Mouse (Mus musculus) intestine, embryonic 15.5 days (tissue): ENCODE results near the gene Asic3. TPM values are rescaled to one million over a fixed set of nuclear protein-coding genes. Genes with fewer than 3 reads are reported as not detected.
A peak's percentile ranks its signal among the peaks of the same experiment; 100 is the strongest.

Experiments used
- ATAC-seq: fragments of 200-750 bp; cut with Nextera tagmentation; 2 replicates; pipeline ENCODE4 v1.8.0; 2017; ENCODE audit warnings: moderate TSS enrichment, moderate library complexity
- H3K27ac ChIP-seq: fragments of 300-500 bp; sonication (generic); 2 replicates; pipeline ENCODE4 v1.5.1; 2015; ENCODE audit warnings: mild to moderate bottlenecking, inconsistent platforms
- H3K27me3 ChIP-seq: fragments of 300-500 bp; sonication (generic); replicated peaks from 2 replicates; pipeline ENCODE4 v1.6.1; 2015; ENCODE audit warnings: inconsistent platforms
- H3K36me3 ChIP-seq: fragments of 300-500 bp; sonication (generic); 2 replicates; pipeline ENCODE4 v1.6.1; 2015; ENCODE audit warnings: inconsistent platforms
- H3K4me1 ChIP-seq: fragments of 300-500 bp; sonication (generic); replicated peaks from 2 replicates; pipeline ENCODE4 v1.6.1; 2015; ENCODE audit warnings: inconsistent platforms
- H3K4me2 ChIP-seq: fragments of 300-500 bp; sonication (generic); replicated peaks from 2 replicates; pipeline ENCODE4 v1.6.1; 2015; ENCODE audit warnings: mild to moderate bottlenecking, inconsistent platforms
- H3K4me3 ChIP-seq: fragments of 300-500 bp; sonication (generic); replicated peaks from 2 replicates; pipeline ENCODE4 v1.5.1; 2015; ENCODE audit warnings: inconsistent platforms
- H3K9ac ChIP-seq: fragments of 300-500 bp; sonication (generic); 2 replicates; pipeline ENCODE4 v1.6.1; 2015; ENCODE audit warnings: inconsistent platforms
- H3K9me3 ChIP-seq: fragments of 300-500 bp; sonication (generic); 2 replicates; pipeline ENCODE4 v1.6.1; 2016; ENCODE audit warnings: inconsistent platforms
- WGBS: fragments of 180-500 bp; shearing (Covaris S2); methylation state at CpG from one replicate; pipeline ENCODE4 v1.1.7; 2015; 5-methylcytosine and 5-hydroxymethylcytosine counted together
- polyA plus RNA-seq: library from polyadenylated mRNA; unstranded; fragments of >200 nt; fragmentation: Nextera tagmentation; extraction: Ambion mirVana; gene quantifications from 2 replicates; pipeline ENCODE4 v1.2.1, GENCODE M21; 2015

Gene Asic3
- polyA plus RNA-seq, 1 experiment from 2014 or later: 0.14 TPM

- no peak for ATAC-seq
- WGBS: 56% methylated on average over 4 of the region's 4 CpGs
- Histone ChIP-seq H3K27ac (no peak overlapping the region), H3K4me3 (no peak overlapping the region), H3K4me1 (peaks cover 9% of the 10 kb centered on the region), H3K36me3 (no peaks in the 10 kb centered on the region), H3K27me3 (no peaks in the 10 kb centered on the region), H3K9ac (no peak overlapping the region), H3K9me3 (no peaks in the 10 kb centered on the region), H3K4me2 (no peak overlapping the region)
Observed at GRCm38 (mm10) chr5:24379501-24379900, 33.7 kb upstream of the Asic3 start.

- ATAC-seq: no peak
- no peaks in the 10 kb centered on the region for H3K36me3 ChIP-seq
- H3K27ac ChIP-seq: no peak overlapping the region
- no peak overlapping the region for H3K9ac ChIP-seq
- 84% methylated on average over 4 of the region's 4 CpGs for WGBS
- no peak overlapping the region for H3K4me2 ChIP-seq
- no peaks in the 10 kb centered on the region for H3K27me3 ChIP-seq
- no peaks in the 10 kb centered on the region for H3K9me3 ChIP-seq
- peaks cover 9% of the 10 kb centered on the region for H3K4me1 ChIP-seq
- no peak overlapping the region for H3K4me3 ChIP-seq
Observed at GRCm38 (mm10) chr5:24380499-24380898, 32.7 kb upstream of the Asic3 start.

GRCm38 (mm10) chr5:24381486-24381885, 31.7 kb upstream of the Asic3 start:
- Histone ChIP-seq H3K4me3 (no peak overlapping the region), H3K27me3 (0 out of 2 replicates have a peak, but pooled peaks cover 7% of the 10 kb centered on the region), H3K27ac (no peak overlapping the region), H3K9me3 (no peaks in the 10 kb centered on the region), H3K4me1 (peaks cover 9% of the 10 kb centered on the region), H3K36me3 (no peaks in the 10 kb centered on the region), H3K4me2 (no peak overlapping the region), H3K9ac (no peak overlapping the region)
- no peak for ATAC-seq
- WGBS: 67% methylated on average over 6 of the region's 6 CpGs

GRCm38 (mm10) chr5:24381988-24382387, 31.2 kb upstream of the Asic3 start:
- 65% methylated on average over 2 of the region's 2 CpGs for WGBS
- H3K4me1 ChIP-seq: peaks cover 12% of the 10 kb centered on the region
- ATAC-seq: no peak
- 0 out of 2 replicates have a peak, but pooled peaks cover 12% of the 10 kb centered on the region for H3K27me3 ChIP-seq
- H3K9ac ChIP-seq: no peak overlapping the region
- no peak overlapping the region for H3K27ac ChIP-seq
- H3K4me3 ChIP-seq: no peak overlapping the region
- H3K4me2 ChIP-seq: no peak overlapping the region
- H3K36me3 ChIP-seq: no peaks in the 10 kb centered on the region
- H3K9me3 ChIP-seq: no peaks in the 10 kb centered on the region

- 2% methylated on average over 34 of the region's 34 CpGs for WGBS
- peak; percentile 90 for ATAC-seq
- H3K27me3 ChIP-seq: 0 out of 2 replicates have a peak, but pooled peaks cover 17% of the 10 kb centered on the region
- peak overlapping the region; percentile 81 for H3K4me2 ChIP-seq
- H3K4me3 ChIP-seq: peak overlapping the region; percentile 33
- H3K9me3 ChIP-seq: no peaks in the 10 kb centered on the region
- H3K36me3 ChIP-seq: no peaks in the 10 kb centered on the region
- H3K27ac ChIP-seq: no peak overlapping the region
- H3K4me1 ChIP-seq: peaks cover 24% of the 10 kb centered on the region
- H3K9ac ChIP-seq: peak overlapping the region; percentile 24
Observed at GRCm38 (mm10) chr5:24383026-24383859, 29.9 kb upstream of the Asic3 start.

- Histone ChIP-seq H3K4me3 (no peak overlapping the region), H3K9me3 (no peaks in the 10 kb centered on the region), H3K36me3 (no peaks in the 10 kb centered on the region), H3K9ac (no peak overlapping the region), H3K27me3 (0 out of 2 replicates have a peak, but pooled peaks cover 18% of the 10 kb centered on the region), H3K27ac (no peak overlapping the region), H3K4me1 (peaks cover 30% of the 10 kb centered on the region), H3K4me2 (no peak overlapping the region)
- WGBS: 55% methylated on average over 6 of the region's 6 CpGs
- no peak for ATAC-seq
Observed at GRCm38 (mm10) chr5:24384407-24384806, 28.8 kb upstream of the Asic3 start.

GRCm38 (mm10) chr5:24385374-24385773, 27.8 kb upstream of the Asic3 start:
- H3K27ac ChIP-seq: no peak overlapping the region
- H3K27me3 ChIP-seq: 0 out of 2 replicates have a peak, but pooled peaks cover 18% of the 10 kb centered on the region
- H3K4me2 ChIP-seq: no peak overlapping the region
- H3K9me3 ChIP-seq: no peaks in the 10 kb centered on the region
- no peak overlapping the region for H3K9ac ChIP-seq
- WGBS: 91% methylated on average over 5 of the region's 5 CpGs
- peaks cover 34% of the 10 kb centered on the region for H3K4me1 ChIP-seq
- H3K36me3 ChIP-seq: no peaks in the 10 kb centered on the region
- no peak for ATAC-seq
- no peak overlapping the region for H3K4me3 ChIP-seq

- Histone ChIP-seq H3K9ac (no peak overlapping the region), H3K4me2 (no peak overlapping the region), H3K4me1 (peaks cover 34% of the 10 kb centered on the region), H3K9me3 (no peaks in the 10 kb centered on the region), H3K36me3 (no peaks in the 10 kb centered on the region), H3K4me3 (no peak overlapping the region), H3K27me3 (0 out of 2 replicates have a peak, but pooled peaks cover 18% of the 10 kb centered on the region), H3K27ac (no peak overlapping the region)
- 90% methylated on average over 10 of the region's 10 CpGs for WGBS
- no peak for ATAC-seq
Observed at GRCm38 (mm10) chr5:24385887-24386550, 27.2 kb upstream of the Asic3 start.

GRCm38 (mm10) chr5:24387264-24388241, 25.6 kb upstream of the Asic3 start:
- Histone ChIP-seq H3K4me3 (peak overlapping the region; percentile 49), H3K9me3 (no peaks in the 10 kb centered on the region), H3K36me3 (no peaks in the 10 kb centered on the region), H3K27ac (0 out of 2 replicates have a peak overlapping the region, but pooled peaks have one; percentile 27), H3K4me2 (peak overlapping the region; percentile 99), H3K27me3 (0 out of 2 replicates have a peak, but pooled peaks cover 18% of the 10 kb centered on the region), H3K4me1 (peaks cover 34% of the 10 kb centered on the region), H3K9ac (peak overlapping the region; percentile 60)
- peak; percentile 34 for ATAC-seq
- WGBS: under 1% methylated on average over 73 of the region's 73 CpGs

- 0 out of 2 replicates have a peak overlapping the region, but pooled peaks have one; percentile 27 for H3K27ac ChIP-seq
- peak overlapping the region; percentile 60 for H3K9ac ChIP-seq
- H3K4me1 ChIP-seq: peaks cover 36% of the 10 kb centered on the region
- 28% methylated on average over 26 of the region's 26 CpGs for WGBS
- H3K4me2 ChIP-seq: peak overlapping the region; percentile 99
- no peak; the same call in 1 of the 2 replicates for ATAC-seq
- 0 out of 2 replicates have a peak, but pooled peaks cover 18% of the 10 kb centered on the region for H3K27me3 ChIP-seq
- peak overlapping the region; percentile 49 for H3K4me3 ChIP-seq
- no peaks in the 10 kb centered on the region for H3K36me3 ChIP-seq
- H3K9me3 ChIP-seq: no peaks in the 10 kb centered on the region
Observed at GRCm38 (mm10) chr5:24388246-24388915, 24.8 kb upstream of the Asic3 start.

- H3K4me1 ChIP-seq: peaks cover 33% of the 10 kb centered on the region
- no peak overlapping the region for H3K27ac ChIP-seq
- 56% methylated on average over 7 of the region's 7 CpGs for WGBS
- 0 out of 2 replicates have a peak, but pooled peaks cover 18% of the 10 kb centered on the region for H3K27me3 ChIP-seq
- no peak overlapping the region for H3K4me2 ChIP-seq
- no peaks in the 10 kb centered on the region for H3K36me3 ChIP-seq
- ATAC-seq: no peak
- no peak overlapping the region for H3K9ac ChIP-seq
- no peaks in the 10 kb centered on the region for H3K9me3 ChIP-seq
- no peak overlapping the region for H3K4me3 ChIP-seq
Observed at GRCm38 (mm10) chr5:24389011-24389657, 24.1 kb upstream of the Asic3 start.
